Mouse (Mus musculus): ENCODE data around the gene Ror2.

DNA sequence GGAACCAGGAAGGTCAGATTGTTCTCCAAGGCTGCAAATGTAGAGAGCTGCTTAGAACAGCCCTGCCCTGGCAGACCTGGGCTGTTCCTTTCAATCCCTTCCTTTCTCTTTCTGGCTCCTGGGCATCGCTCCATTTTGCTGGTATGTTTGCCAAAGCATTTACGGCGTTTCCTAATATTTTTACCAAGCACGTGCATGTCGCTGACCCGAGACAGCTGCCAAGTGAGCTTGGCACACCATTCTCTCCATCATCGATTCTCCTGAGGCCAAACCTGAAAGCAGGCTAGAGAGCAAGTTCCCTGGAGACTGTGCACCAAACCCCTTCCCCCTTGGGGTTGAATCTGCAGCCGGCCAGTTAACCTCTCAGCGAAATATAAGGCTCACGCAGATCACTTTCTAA is 143.7 kb downstream of the Ror2 start:
- TF ChIP-seq CTCF (IDR thresholded peaks at IDR 0.05; ENCODE audit: low read depth): no peak
- no peak for TF ChIP-seq EP300 (IDR thresholded peaks at IDR 0.05; ENCODE audit: low read depth)

Measured in liver, postnatal 0 days (tissue).